Mouse (Mus musculus): Measurements from ENCODE around the gene Pik3r3.
"Not testable (repeated sequence)": the region's sequence is repeated elsewhere in the genome, so short reads cannot be mapped to it uniquely, and the experiment has no call there.

Gene Pik3r3

GRCm38 (mm10) chr4:116221140-116221851 lies at the start of gene Pik3r3:
Pik3r3 (plus strand) TSS chr4:116221618.
- DNase-seq (ENCODE audit: low spot score in 2 of 2), result peak; percentile 98 to 99

DNA sequence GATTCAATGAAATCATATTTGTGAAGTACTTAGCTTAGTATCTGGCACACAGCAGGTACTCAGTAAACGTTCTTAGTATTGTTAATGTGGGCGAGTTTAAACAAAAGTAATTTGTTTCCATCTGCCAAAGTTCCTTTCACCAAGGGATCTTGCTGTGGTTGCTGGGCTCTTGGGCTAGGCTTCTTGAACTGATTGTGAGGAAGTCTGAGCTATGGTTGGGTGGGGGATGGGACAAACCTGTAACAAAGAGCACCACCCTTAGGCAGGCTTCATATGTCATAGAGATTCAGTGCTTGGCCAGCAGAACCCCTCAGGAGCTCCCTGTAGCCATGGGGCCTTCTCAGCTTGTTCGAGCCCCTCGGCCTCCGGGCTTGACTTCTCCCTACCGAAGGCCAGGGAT lies 48.3 kb upstream of the Pik3r3 start, which contains the start of the genes 1700042G07Rik and Gm49337:
TSS of gene 1700042G07Rik (plus strand) at position 301 of the 400 bp plus-strand sequence.
TSS of gene Gm49337 (plus strand) at position 313 of the 400 bp plus-strand sequence.
- DNase-seq (ENCODE audit: low spot score in 2 of 2), result no peak

- no peak for DNase-seq (ENCODE audit: low spot score in 2 of 2)
These were observed 47.7 kb upstream of the Pik3r3 start for GRCm38 (mm10) chr4:116173752-116174151.

DNA sequence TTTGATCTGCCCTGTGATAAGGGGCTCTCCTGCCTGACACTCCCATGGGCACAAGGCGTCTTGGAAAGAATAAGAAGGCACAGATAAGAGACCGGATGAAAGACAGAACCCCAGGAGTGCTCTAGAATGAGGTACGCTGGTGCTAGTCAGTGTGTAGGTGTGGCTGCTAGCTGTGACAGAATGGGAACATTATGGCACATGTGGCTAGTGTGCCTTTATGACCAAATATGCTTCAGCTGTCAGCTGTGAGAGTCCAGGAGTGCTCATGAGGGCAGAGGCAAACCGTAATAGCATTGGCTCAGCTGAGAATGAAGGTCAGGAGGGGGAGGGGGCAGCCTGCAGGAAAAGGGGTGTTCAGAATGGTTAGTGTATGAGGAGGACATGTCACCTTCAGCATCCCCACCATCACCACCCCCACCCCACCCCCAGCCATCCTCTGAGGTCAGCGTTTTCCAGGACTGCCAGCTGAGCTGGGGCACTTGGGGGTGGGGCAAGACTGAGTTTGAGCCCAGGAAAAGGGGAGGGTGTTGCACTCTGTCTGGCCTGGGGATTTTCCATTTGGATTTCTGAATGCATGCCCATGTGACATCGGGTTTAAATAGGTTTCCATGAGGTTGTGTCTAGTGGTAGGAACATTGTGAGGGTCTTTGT lies 46.8 kb upstream of the Pik3r3 start:
- DNase-seq (ENCODE audit: low spot score in 2 of 2), result no peak

- no peak for DNase-seq (ENCODE audit: low spot score in 2 of 2)
These were observed 46.3 kb upstream of the Pik3r3 start for GRCm38 (mm10) chr4:116175136-116175535.

DNA sequence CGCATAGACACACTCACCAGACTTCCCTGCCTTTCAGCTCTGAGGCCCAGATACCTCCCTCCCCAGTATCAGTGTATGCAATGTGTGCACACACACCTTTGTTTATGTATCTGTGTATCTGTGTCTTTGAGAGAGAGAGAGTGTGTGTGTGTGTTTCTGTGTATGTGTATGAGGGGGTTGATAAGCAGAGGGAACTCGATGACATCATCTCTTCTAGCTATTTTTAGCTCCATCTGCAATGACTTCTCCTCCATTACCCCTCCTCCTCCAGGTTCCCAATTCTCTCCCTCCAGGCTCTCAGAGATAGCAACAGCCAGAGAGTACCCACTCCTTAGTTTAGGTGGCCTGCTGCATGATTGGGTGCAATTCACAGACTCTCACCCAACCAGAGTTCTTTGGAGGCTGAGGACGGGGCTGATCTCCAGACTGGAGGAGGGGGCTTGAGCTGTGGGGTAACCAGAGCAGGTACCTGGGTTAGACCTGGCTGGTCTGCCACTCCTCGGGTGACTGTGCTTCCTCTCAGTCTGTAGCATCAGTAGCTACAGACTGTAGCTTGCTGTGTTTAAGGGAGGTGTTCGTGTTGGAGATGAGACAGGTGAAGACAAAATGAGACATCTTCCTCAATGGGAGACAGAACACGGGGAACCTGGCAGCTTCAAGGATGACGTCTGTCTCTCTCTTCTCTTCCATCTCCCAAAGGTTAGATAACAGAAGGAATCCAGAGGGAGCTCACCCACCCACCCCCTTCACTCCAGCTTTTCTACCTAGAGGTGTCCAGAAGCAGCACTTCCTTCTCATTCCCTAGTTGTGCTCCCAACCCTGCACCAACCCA lies 45.5 kb upstream of the Pik3r3 start:
- DNase-seq (ENCODE audit: low spot score in 2 of 2), result no peak

- DNase-seq (ENCODE audit: low spot score in 2 of 2), result peak; percentile 51 to 58
These were observed 44.9 kb upstream of the Pik3r3 start for GRCm38 (mm10) chr4:116176543-116176988.

- no peak for DNase-seq (ENCODE audit: low spot score in 2 of 2)
These were observed 44.3 kb upstream of the Pik3r3 start for GRCm38 (mm10) chr4:116177140-116177539.

DNA sequence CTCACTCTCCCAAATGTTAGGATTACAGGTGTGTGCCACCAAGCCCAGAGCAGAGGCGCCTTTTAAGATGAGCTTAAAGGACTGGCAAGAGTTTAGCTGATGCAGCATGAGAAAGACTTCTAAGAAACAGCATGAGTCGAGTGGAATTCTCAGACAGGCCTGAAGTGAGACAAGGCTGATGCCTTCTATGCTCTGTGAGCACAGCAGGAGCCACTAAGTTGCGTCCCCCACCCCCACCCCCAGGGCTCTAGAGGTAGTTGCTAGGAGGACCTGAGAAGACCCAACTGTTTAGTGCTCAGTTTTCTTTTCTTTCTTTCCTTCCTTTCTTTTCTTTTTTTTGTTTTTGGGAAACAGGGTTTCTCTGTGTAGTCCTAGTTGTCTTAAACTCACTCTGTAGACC lies 39.3 kb upstream of the Pik3r3 start:
- no peak for DNase-seq (ENCODE audit: low spot score in 2 of 2)

DNA sequence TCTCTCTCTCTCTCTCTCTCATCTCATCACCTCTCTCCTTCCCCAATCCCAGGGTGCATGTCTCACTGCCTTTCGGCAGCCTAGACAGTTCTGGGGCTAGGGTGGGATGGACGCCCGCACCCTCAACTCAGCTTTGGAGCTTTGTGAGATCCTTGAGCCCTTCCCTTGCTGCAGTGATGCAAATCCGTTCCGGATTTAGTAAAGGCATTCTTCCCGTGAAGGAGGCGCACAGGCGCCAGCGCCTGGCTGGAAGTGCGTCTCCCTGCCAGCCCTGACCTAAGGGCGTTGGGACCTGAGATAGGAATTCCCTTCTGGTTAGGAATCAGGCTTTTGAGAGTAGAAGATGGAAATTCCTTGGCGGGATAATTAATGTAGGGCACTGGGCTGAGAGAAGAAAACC lies 38.7 kb upstream of the Pik3r3 start:
- DNase-seq (ENCODE audit: low spot score in 2 of 2), result no peak

- no peak for DNase-seq (ENCODE audit: low spot score in 2 of 2)
These were observed 36.3 kb upstream of the Pik3r3 start for GRCm38 (mm10) chr4:116185083-116185482.

DNA sequence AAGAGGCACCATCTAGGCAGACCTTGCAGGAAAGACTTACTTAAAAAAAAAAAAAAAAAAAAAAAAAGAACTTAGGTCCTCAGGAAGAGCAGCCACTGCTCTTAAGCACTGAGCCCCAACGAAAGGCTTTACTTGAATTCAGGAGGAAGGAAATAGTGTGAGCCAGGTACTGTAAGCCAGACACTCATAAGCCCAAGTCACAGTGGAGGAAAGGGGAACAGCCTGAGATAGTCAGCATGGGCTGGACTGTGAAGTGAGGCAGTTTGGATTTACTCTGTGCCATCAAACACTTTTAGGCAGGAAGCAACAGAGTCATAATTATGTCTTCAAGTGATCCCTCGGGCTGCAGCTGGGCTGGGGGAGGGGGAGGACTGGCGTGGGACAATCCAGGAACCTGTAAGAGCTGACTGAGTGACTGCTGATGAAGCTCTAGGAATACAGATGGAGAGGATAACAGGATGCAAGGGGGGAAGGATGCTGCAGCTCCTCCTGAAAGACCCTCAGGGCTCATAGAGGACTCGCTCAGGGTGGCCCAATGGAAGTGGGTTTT lies 29.1 kb upstream of the Pik3r3 start:
- DNase-seq (ENCODE audit: low spot score in 2 of 2), result no peak

GRCm38 (mm10) chr4:116193583-116194383 lies 27.6 kb upstream of the Pik3r3 start:
- no peak for DNase-seq (ENCODE audit: low spot score in 2 of 2)

DNA sequence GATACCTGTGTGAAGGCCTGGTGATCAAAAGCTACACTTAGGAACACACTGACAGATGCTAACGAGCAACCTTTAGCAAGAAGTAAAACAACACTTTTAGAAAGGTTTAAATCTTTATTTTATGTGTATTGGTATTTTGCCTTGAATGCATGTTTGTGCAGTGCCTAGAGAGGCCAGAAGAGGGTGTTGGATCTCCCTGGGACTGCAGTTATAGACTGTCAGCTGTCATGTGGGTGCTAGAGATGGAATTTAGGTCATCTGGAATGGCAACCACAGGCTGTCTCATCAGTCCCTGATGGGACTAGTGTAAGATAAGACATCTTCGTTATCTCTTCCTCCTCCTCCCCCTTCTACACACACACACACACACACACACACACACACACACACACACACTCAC lies 23.0 kb upstream of the Pik3r3 start:
- peak; percentile 13 to 18 for DNase-seq (ENCODE audit: low spot score in 2 of 2)

GRCm38 (mm10) chr4:116204422-116204821 lies 17.0 kb upstream of the Pik3r3 start:
- DNase-seq (ENCODE audit: low spot score in 2 of 2), result no peak

GRCm38 (mm10) chr4:116206531-116206930 lies 14.9 kb upstream of the Pik3r3 start:
- DNase-seq (ENCODE audit: low spot score in 2 of 2), result no peak

DNA sequence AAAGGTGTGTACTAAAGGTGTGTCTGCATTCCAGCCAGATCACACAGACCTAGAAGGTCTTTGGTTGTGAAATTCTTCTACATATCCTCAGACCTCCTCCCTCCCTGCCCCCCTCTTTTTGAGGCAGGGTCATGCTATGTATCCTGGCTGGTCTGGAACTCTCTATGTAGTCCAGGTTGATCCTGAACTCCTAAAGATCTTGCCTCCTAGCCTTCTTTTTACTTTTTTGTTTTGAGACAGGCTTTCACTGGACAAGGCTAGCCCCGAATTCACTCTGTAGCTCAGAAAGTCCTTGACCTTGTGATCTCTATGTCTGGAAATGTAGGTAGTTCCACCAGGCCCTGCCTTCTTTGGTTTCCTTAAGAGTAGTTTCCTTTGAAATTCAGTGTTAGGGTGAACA lies 12.5 kb upstream of the Pik3r3 start:
- DNase-seq (ENCODE audit: low spot score in 2 of 2), result no peak

DNA sequence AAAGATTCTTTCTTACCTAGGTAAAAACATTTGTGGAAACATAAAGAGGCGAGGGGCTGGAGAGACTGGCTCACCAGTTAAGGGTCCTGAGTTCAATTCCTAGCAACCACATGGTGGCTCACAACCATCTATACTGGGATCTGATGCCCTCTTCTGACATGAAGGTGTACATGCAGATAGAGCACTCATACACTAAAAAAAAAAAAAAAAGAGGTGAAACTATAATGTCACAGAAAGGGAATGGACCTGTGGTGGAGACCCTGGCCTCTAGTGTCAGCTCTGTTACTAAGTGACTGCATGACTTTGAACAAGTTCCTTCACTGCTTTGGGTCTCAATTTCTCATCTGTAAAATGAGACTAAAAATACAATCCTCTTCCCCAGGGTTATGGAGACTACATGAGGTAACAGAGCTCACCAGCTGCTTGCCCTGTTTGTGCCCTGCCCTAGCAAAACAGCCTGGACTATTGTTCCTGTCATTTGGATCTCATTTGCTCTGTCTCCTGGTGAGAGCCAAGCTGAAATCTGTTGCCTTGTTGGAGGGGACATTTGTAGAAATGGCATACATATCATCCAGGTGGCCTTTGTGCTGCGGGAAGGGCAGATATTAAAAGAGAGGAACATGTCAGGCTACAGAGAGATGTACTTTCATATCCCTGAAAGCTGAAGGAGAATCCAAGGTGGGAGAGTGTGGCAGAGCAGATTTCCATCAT lies 5.4 kb upstream of the Pik3r3 start:
- no peak for DNase-seq (ENCODE audit: low spot score in 2 of 2)

- no peak for DNase-seq (ENCODE audit: low spot score in 2 of 2)
These were observed 4.4 kb upstream of the Pik3r3 start for GRCm38 (mm10) chr4:116217046-116217445.

- not testable (repeated sequence) for DNase-seq (ENCODE audit: low spot score in 2 of 2)
These were observed 3.8 kb upstream of the Pik3r3 start for GRCm38 (mm10) chr4:116217661-116218060.
